Mouse (Mus musculus) G1E (cell line): ENCODE results near the gene Exoc3l2.

Experiments
- CTCF ChIP-seq: IDR thresholded peaks from 2 replicates; pipeline ENCODE4 v1.5.1; 2012; ENCODE audit warnings: low read depth, low read length, inconsistent platforms, mixed read lengths
- GATA1 ChIP-seq: IDR thresholded peaks from 2 replicates; pipeline ENCODE4 v1.6.1; 2012; ENCODE audit warnings: borderline replicate concordance, low read length, inconsistent platforms, mixed read lengths
- POLR2AphosphoS5 ChIP-seq: IDR thresholded peaks from 2 replicates; pipeline ENCODE4 v1.6.1; 2012; ENCODE audit warnings: low read depth, low read length, inconsistent platforms; ENCODE audit not compliant: insufficient replicate concordance
- TAL1 ChIP-seq: conservative IDR thresholded peaks from 2 replicates; pipeline ENCODE4 v1.6.1; 2012; ENCODE audit warnings: low read depth, low read length, inconsistent platforms, mixed read lengths

- TF ChIP-seq GATA1 (no peak), CTCF (no peak), TAL1 (no peak), POLR2AphosphoS5 (no peak)
Measured at GRCm38 (mm10) chr7:19457414-19458071, 5.6 kb upstream of the Exoc3l2 start.
